Mouse (Mus musculus) spleen, adult 2 months (tissue): ENCODE data around the gene Slc27a1. TPM values are rescaled to one million over a fixed set of nuclear protein-coding genes. Genes with fewer than 3 reads are reported as not detected.

Experiments used
- DNase-seq, 2 experiments: peaks; one replicate each; pipeline versions ENCODE4 v3.0.0 to v3.0.0-alpha.2; 2012 to 2021; ENCODE audit warnings: low spot score in 2 of 2, low read depth in 1 of 2
- H3K27ac ChIP-seq: fragments of 200-500 bp; 2 replicates; pipeline ENCODE4 v1.5.1; 2012; ENCODE audit warnings: low read length, inconsistent platforms; ENCODE audit not compliant: insufficient read depth
- H3K27me3 ChIP-seq: fragments of 200-500 bp; 2 replicates; pipeline ENCODE4 v1.6.1; 2012; ENCODE audit warnings: mild to moderate bottlenecking, moderate library complexity, low read length, inconsistent platforms; ENCODE audit not compliant: control insufficient read depth, insufficient read depth
- H3K36me3 ChIP-seq: fragments of 200-500 bp; 2 replicates; pipeline ENCODE4 v1.6.1; 2012; ENCODE audit warnings: mild to moderate bottlenecking, low read length, inconsistent platforms; ENCODE audit not compliant: control insufficient read depth, insufficient read depth
- H3K4me1 ChIP-seq: fragments of 200-500 bp; 2 replicates; pipeline ENCODE4 v1.6.1; 2011; ENCODE audit warnings: inconsistent platforms; ENCODE audit not compliant: control insufficient read depth, insufficient read depth, insufficient read length
- H3K4me3 ChIP-seq: fragments of 200-500 bp; 2 replicates; pipeline ENCODE4 v1.5.1; 2011; ENCODE audit warnings: mild to moderate bottlenecking, inconsistent platforms; ENCODE audit not compliant: insufficient read depth, insufficient read length; ENCODE audit errors: extremely low read depth
- CTCF ChIP-seq: fragments of 200-500 bp; IDR thresholded peaks from 2 replicates; pipeline ENCODE4 v1.5.1; 2011; ENCODE audit warnings: mild to moderate bottlenecking, inconsistent platforms; ENCODE audit not compliant: insufficient read depth, insufficient read length, insufficient replicate concordance; ENCODE audit errors: extremely low read depth
- POLR2A ChIP-seq: fragments of 200-500 bp; IDR thresholded peaks from 2 replicates; pipeline ENCODE4 v1.6.1; 2011; ENCODE audit warnings: low read depth, low read length, inconsistent platforms
- WGBS: fragments of 180-500 bp; shearing (Covaris S2); methylation state at CpG from one replicate; pipeline ENCODE4 v1.1.7; 2018; 5-methylcytosine and 5-hydroxymethylcytosine counted together
- polyA plus RNA-seq: library from polyadenylated mRNA; depleted of rRNA; stranded (reverse); fragments of >200 nt; gene quantifications from 2 replicates; pipeline ENCODE4 v1.2.3, GENCODE M21; 2012

Gene Slc27a1
- polyA plus RNA-seq, 1 experiment = 47.0 TPM

DNA sequence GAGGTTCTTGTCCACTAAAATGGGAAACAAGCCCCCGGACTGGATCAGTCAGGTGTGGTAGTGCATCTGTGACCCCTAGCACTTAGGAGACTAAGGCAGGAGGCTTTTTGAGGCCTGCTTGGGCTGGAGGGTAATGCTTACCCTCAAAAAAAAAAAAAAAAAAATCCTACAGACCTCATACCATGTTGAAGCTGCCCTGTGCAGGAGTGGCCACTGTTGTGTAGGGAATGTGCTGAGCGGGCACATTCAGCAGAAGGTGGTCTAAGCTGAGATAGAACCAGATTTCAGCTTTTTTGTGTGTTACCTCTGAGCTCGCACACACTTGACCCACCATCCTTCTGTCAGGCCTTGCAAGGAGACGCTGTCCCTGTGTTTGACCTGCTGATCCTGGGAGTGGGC is 25.6 kb downstream of the Slc27a1 start:
- no peaks in the 10 kb centered on the region for H3K36me3 ChIP-seq
- no peak overlapping the region for H3K4me3 ChIP-seq
- no peak overlapping the region for H3K27ac ChIP-seq
- peaks cover 27% of the 10 kb centered on the region; the same call in 1 of the 2 replicates for H3K4me1 ChIP-seq
- TF ChIP-seq POLR2A (no peak), CTCF (no peak)
- DNase-seq = no peak
- 91% methylated on average over 4 of the region's 4 CpGs for WGBS
- no peaks in the 10 kb centered on the region for H3K27me3 ChIP-seq

DNA sequence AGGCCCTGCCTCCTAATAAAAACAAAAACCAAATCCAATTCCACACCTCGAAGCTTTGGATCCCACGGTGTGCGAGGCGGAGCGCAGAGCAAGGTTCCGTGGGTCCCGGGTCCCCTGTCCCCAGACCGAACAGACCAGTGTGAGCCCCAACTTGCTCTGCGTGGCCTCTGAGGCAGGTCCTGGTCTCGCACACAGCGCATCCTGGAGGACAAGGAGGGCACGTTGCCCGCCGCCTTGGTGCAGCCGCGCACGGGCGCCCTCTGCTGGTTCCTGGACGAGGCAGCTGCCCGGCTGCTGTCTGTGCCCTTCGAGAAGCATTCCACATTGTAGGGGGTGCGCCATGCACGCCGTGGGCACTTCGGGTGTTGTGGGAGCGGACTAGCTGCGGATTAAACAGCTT is 27.2 kb downstream of the Slc27a1 start:
- WGBS = 15% methylated on average over 27 of the region's 27 CpGs
- H3K4me1 ChIP-seq = peaks cover 27% of the 10 kb centered on the region; the same call in 1 of the 2 replicates

DNA sequence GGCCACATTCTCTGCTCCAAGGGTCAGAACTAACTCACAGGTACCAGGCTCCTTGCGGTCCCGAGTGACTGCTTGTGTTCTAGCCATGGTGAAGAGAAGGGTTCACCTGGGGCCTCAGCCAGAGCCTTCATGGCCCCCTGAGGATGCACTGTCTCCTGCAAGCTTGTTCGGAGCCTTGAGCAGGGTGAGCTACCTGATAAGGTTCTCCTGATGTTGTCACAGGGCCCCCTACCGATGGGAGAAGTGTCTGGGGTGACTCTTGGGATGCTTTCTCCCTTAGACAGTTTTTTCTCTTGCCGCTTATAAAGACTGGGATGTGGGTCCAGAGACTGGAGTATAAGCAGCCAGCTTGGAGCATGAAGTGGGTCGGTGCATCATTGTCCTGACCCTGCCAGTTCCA is 27.7 kb downstream of the Slc27a1 start:
- no peaks in the 10 kb centered on the region for H3K27me3 ChIP-seq
- peak overlapping the region; percentile 84 for H3K27ac ChIP-seq
- WGBS = 56% methylated on average over 6 of the region's 6 CpGs
- peaks cover 24% of the 10 kb centered on the region; the same call in 1 of the 2 replicates for H3K4me1 ChIP-seq
- no peak for DNase-seq
- TF ChIP-seq POLR2A (no peak), CTCF (no peak)
- H3K36me3 ChIP-seq = no peaks in the 10 kb centered on the region
- peak overlapping the region; percentile 9; the same call in 1 of the 2 replicates for H3K4me3 ChIP-seq

More for the DNA sequence above, 27.2 kb downstream of the Slc27a1 start:
- no peaks in the 10 kb centered on the region for H3K27me3 ChIP-seq
- H3K27ac ChIP-seq = peak overlapping the region; percentile 84
- no peak for TF ChIP-seq POLR2A
- peak; percentile 99 for TF ChIP-seq CTCF
- no peak overlapping the region for H3K4me3 ChIP-seq
- peak; percentile 68 to 88 for DNase-seq
- H3K36me3 ChIP-seq = no peaks in the 10 kb centered on the region

DNA sequence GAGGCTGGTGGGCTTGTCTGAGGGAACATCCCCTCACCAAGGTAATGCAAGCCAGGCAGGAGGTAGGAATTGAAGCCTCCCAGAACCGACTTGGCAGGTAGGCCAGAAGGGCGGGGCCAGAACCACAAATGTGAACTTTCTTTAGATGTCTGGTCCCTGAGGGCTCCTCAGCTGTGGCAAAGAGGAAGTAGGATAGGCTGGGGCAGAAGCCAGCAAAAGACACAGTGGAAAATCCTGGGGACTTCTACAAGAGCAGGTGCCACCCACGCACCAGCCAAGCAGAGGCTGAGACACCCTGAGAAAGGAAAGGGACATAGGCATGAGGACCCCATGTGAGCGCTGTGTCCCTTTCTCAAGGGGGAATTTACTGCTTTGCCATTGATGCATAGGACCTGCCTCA is 28.1 kb downstream of the Slc27a1 start:
- DNase-seq = peak; percentile 75 to 81
- Histone ChIP-seq H3K4me3 (peak overlapping the region; percentile 10), H3K27ac (peak overlapping the region; percentile 84), H3K36me3 (no peaks in the 10 kb centered on the region), H3K27me3 (no peaks in the 10 kb centered on the region), H3K4me1 (peaks cover 27% of the 10 kb centered on the region; the same call in 1 of the 2 replicates)
- 12% methylated on average over 4 of the region's 4 CpGs for WGBS
- TF ChIP-seq CTCF (no peak), POLR2A (no peak)

DNA sequence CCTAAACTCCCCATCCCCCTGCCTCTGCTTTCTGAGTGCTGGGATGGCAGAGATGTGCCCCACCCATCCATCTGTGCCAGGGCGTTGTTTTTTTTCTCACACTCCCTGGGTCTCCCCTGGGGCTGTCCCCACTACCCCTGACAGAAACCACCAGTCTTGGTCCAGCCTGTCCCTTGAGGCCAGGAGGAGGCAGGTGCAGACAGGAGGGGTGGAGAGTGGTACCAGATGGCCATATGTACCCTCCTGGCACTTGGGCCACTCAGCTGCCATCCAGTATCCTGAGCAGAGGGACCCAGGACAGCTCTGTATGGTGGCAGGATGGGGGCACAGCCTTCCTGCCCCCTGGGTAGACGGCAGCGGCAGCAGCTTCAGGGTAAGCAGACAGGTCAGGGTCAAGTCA is 28.8 kb downstream of the Slc27a1 start, which contains the start of gene Fam129c:
Fam129c (plus strand) TSS at position 198 of the 400 bp plus-strand sequence.
- peak within 1 kb of the TSS; percentile 50 for H3K4me3 ChIP-seq
- peak within 1 kb of the TSS; percentile 84 for H3K27ac ChIP-seq
- WGBS = 43% methylated on average over 3 of the region's 3 CpGs
- peaks cover 33% of the 10 kb centered on the region for H3K4me1 ChIP-seq
- H3K36me3 ChIP-seq = no peaks in the 10 kb centered on the region
- DNase-seq = peak in 1 of 2 experiments; percentile 64
- TF ChIP-seq POLR2A = no peak
- TF ChIP-seq CTCF = no peak
- no peaks in the 10 kb centered on the region for H3K27me3 ChIP-seq

DNA sequence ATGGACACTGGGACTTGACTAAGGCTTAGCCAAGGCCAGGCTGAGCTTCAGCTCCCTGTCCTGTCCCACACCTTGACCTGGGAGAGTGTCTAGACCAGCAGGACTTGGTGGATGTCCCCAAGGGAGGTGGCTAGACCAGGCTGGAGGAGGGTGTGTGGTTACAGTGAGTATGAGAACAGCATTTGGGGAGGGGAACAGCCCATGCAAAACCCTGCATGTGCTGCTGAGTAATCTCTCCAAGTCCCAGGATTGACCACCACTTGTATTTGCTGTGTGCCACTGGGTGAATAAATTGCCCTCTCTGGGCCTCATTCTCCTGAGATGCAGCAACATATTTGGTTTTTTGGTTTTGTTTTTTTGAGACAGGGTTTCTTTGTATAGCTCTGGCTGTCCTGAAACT is 29.7 kb downstream of the Slc27a1 start:
- Histone ChIP-seq H3K27me3 (no peaks in the 10 kb centered on the region), H3K4me3 (peak overlapping the region; percentile 50), H3K27ac (peak overlapping the region; percentile 84), H3K36me3 (no peaks in the 10 kb centered on the region), H3K4me1 (peaks cover 34% of the 10 kb centered on the region)
- DNase-seq = no peak
- TF ChIP-seq POLR2A (no peak), CTCF (no peak)

DNA sequence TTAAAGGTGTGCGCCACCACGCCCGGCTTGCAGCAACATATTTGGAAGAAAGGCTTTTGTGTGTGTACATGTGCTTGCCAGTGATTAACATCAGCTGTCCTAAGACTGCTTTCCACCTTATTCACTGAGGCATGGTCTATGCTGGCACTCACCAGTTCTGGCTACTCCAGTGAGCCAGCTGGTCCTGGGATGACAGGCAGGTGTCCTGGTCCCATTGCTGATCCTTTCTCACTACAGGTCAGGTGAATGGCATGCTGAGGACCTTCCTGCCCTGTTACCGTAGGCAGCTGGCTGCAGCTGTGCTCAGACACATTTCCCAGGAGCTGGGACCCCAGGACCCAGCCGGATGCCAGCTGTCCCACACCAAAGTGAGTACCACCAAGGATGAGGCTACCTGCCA is 30.2 kb downstream of the Slc27a1 start:
- Histone ChIP-seq H3K27me3 (no peaks in the 10 kb centered on the region), H3K27ac (no peak overlapping the region), H3K36me3 (no peaks in the 10 kb centered on the region), H3K4me3 (peak overlapping the region; percentile 32; the same call in 1 of the 2 replicates), H3K4me1 (peaks cover 34% of the 10 kb centered on the region)
- WGBS = 86% methylated on average over 5 of the region's 5 CpGs
- TF ChIP-seq POLR2A (no peak), CTCF (no peak)
- no peak for DNase-seq
